Mouse (Mus musculus): ENCODE results near the gene D3Ertd254e. TPM values are rescaled to one million over a fixed set of nuclear protein-coding genes. Genes with fewer than 3 reads are reported as not detected.

D3Ertd254e gene
- total RNA-seq, 2 experiments from 2014 or later: 3.6 to 3.8 TPM

GRCm38 (mm10) chr3:36212758-36213157 is 61.9 kb downstream of the D3Ertd254e start:
- no peak for DNase-seq

Other genes starting within 250 kb of the D3Ertd254e start
- 10 to 100 TPM; 57.4 to 61.0 TPM for gene Dcun1d1, start 213.6 kb upstream of the D3Ertd254e start, total RNA-seq (2021)
- 100 to 1,000 TPM in 1 of 2 experiments, 10 to 100 TPM in 1; 91.4 to 102 TPM for gene Mccc1, start 150.3 kb upstream of the D3Ertd254e start, total RNA-seq (2021)
- not detected for gene Ccdc144b, start 97.5 kb upstream of the D3Ertd254e start, total RNA-seq (2021)
- 10 to 100 TPM; 47.5 to 48.1 TPM for gene Acad9, start 85.0 kb upstream of the D3Ertd254e start, total RNA-seq (2021)
- not detected for gene Qrfpr, start 71.3 kb downstream of the D3Ertd254e start, total RNA-seq (2021)